Mouse (Mus musculus): ENCODE measurements around the gene Klhdc1. TPM values are rescaled to one million over a fixed set of nuclear protein-coding genes. Genes with fewer than 3 reads are reported as not detected.
A peak's percentile ranks its signal among the peaks of the same experiment; 100 is the strongest.

Gene Klhdc1
- 6.5 and 9.6 TPM in 2 replicates for polyA plus RNA-seq (2015; fragmentation: Nextera tagmentation; extraction: Ambion mirVana)

- H3K27me3 ChIP-seq = no peaks in the 10 kb centered on the region
- WGBS = 61% methylated on average over 6 of the region's 6 CpGs
- H3K4me3 ChIP-seq = peak within 1 kb of the TSS; percentile 71
- ATAC-seq (ENCODE audit: low FRiP score, low read depth) = no peak
- H3K4me1 ChIP-seq = peaks cover 8% of the 10 kb centered on the region
- no peaks in the 10 kb centered on the region for H3K36me3 ChIP-seq
- H3K4me2 ChIP-seq (replicated peaks) = peak within 1 kb of the TSS; percentile 65
- peak within 1 kb of the TSS; percentile 79 for H3K27ac ChIP-seq
- no peaks in the 10 kb centered on the region for H3K9me3 ChIP-seq
- peak within 1 kb of the TSS; percentile 86 for H3K9ac ChIP-seq
Measured at GRCm38 (mm10) chr12:69240876-69241275, at the start of gene Klhdc1. Gene Klhdc1, plus strand, starts transcription at chr12:69241176.

GRCm38 (mm10) chr12:69191396-69191795 lies 49.6 kb upstream of the Klhdc1 start:
- H3K27me3 ChIP-seq = no peaks in the 10 kb centered on the region
- H3K4me1 ChIP-seq = peaks cover 16% of the 10 kb centered on the region
- no peak for ATAC-seq (ENCODE audit: low FRiP score, low read depth)
- H3K9ac ChIP-seq = no peak overlapping the region
- no peaks in the 10 kb centered on the region for H3K9me3 ChIP-seq
- H3K4me3 ChIP-seq = no peak overlapping the region
- H3K4me2 ChIP-seq (replicated peaks) = no peak overlapping the region
- H3K36me3 ChIP-seq = peaks cover 44% of the 10 kb centered on the region
- 91% methylated on average over 5 of the region's 5 CpGs for WGBS
- no peak overlapping the region for H3K27ac ChIP-seq

GRCm38 (mm10) chr12:69192637-69193036 lies 48.3 kb upstream of the Klhdc1 start:
- no peak overlapping the region for H3K4me2 ChIP-seq (replicated peaks)
- no peaks in the 10 kb centered on the region for H3K27me3 ChIP-seq
- peaks cover 38% of the 10 kb centered on the region for H3K36me3 ChIP-seq
- no peak overlapping the region for H3K4me3 ChIP-seq
- H3K4me1 ChIP-seq = peaks cover 8% of the 10 kb centered on the region
- no peak for ATAC-seq (ENCODE audit: low FRiP score, low read depth)
- H3K27ac ChIP-seq = no peak overlapping the region
- 95% methylated on average over 2 of the region's 2 CpGs for WGBS
- H3K9ac ChIP-seq = no peak overlapping the region
- H3K9me3 ChIP-seq = no peaks in the 10 kb centered on the region

- ATAC-seq (ENCODE audit: low FRiP score, low read depth) = peak; percentile 80
- Histone ChIP-seq H3K36me3 (peaks cover 26% of the 10 kb centered on the region), H3K27me3 (no peaks in the 10 kb centered on the region), H3K9ac (peak within 1 kb of the TSS; percentile 90), H3K9me3 (no peaks in the 10 kb centered on the region), H3K4me3 (peak within 1 kb of the TSS; percentile 96), H3K4me1 (peaks cover 21% of the 10 kb centered on the region), H3K4me2 (replicated peaks) (peak within 1 kb of the TSS; percentile 95), H3K27ac (peak within 1 kb of the TSS; percentile 88)
- under 1% methylated on average over 75 of the region's 75 CpGs for WGBS
Measured at GRCm38 (mm10) chr12:69196444-69197377, 44.3 kb upstream of the Klhdc1 start, which contains the start of gene Gm49383. Gene Gm49383, minus strand, starts transcription at chr12:69197104.

- peak overlapping the region; percentile 90 for H3K9ac ChIP-seq
- H3K4me3 ChIP-seq = peak overlapping the region; percentile 96
- H3K27ac ChIP-seq = peak overlapping the region; percentile 88
- ATAC-seq (ENCODE audit: low FRiP score, low read depth) = peak; percentile 74
- under 1% methylated on average over 91 of the region's 94 CpGs for WGBS
- H3K4me1 ChIP-seq = peaks cover 21% of the 10 kb centered on the region
- no peaks in the 10 kb centered on the region for H3K27me3 ChIP-seq
- peak overlapping the region; percentile 95 for H3K4me2 ChIP-seq (replicated peaks)
- no peaks in the 10 kb centered on the region for H3K9me3 ChIP-seq
- peaks cover 28% of the 10 kb centered on the region for H3K36me3 ChIP-seq
Measured at GRCm38 (mm10) chr12:69197378-69198163, 43.4 kb upstream of the Klhdc1 start.

- ATAC-seq (ENCODE audit: low FRiP score, low read depth) = peak; percentile 38
- Histone ChIP-seq H3K9ac (peak within 1 kb of the TSS; percentile 90), H3K9me3 (no peaks in the 10 kb centered on the region), H3K36me3 (peaks cover 34% of the 10 kb centered on the region), H3K4me1 (peaks cover 21% of the 10 kb centered on the region), H3K4me2 (replicated peaks) (peak within 1 kb of the TSS; percentile 95), H3K27me3 (no peaks in the 10 kb centered on the region), H3K27ac (peak within 1 kb of the TSS; percentile 88), H3K4me3 (peak within 1 kb of the TSS; percentile 96)
- under 1% methylated on average over 18 of the region's 18 CpGs for WGBS
Measured at GRCm38 (mm10) chr12:69198164-69198535, 42.8 kb upstream of the Klhdc1 start, which contains the start of gene Dnaaf2. Gene Dnaaf2, minus strand, starts transcription at chr12:69198429.

GRCm38 (mm10) chr12:69198985-69199384 lies 42.0 kb upstream of the Klhdc1 start:
- peak overlapping the region; percentile 95 for H3K4me2 ChIP-seq (replicated peaks)
- ATAC-seq (ENCODE audit: low FRiP score, low read depth) = no peak
- peaks cover 21% of the 10 kb centered on the region for H3K4me1 ChIP-seq
- H3K4me3 ChIP-seq = peak overlapping the region; percentile 96; the same call in 1 of the 2 replicates
- H3K27me3 ChIP-seq = no peaks in the 10 kb centered on the region
- no peak overlapping the region for H3K27ac ChIP-seq
- peaks cover 39% of the 10 kb centered on the region for H3K36me3 ChIP-seq
- H3K9ac ChIP-seq = no peak overlapping the region
- no peaks in the 10 kb centered on the region for H3K9me3 ChIP-seq

- H3K4me1 ChIP-seq = peaks cover under 1% of the 10 kb centered on the region
- ATAC-seq (ENCODE audit: low FRiP score, low read depth) = no peak
- no peaks in the 10 kb centered on the region for H3K9me3 ChIP-seq
- no peak within 1 kb of the TSS for H3K27ac ChIP-seq
- H3K4me2 ChIP-seq (replicated peaks) = no peak within 1 kb of the TSS
- H3K27me3 ChIP-seq = no peaks in the 10 kb centered on the region
- H3K9ac ChIP-seq = no peak within 1 kb of the TSS
- 86% methylated on average over 16 of the region's 16 CpGs for WGBS
- no peak within 1 kb of the TSS for H3K4me3 ChIP-seq
- peaks cover 69% of the 10 kb centered on the region for H3K36me3 ChIP-seq
Measured at GRCm38 (mm10) chr12:69204052-69204833, 36.7 kb upstream of the Klhdc1 start, which contains the start of gene Gm49384. Gene Gm49384, minus strand, starts transcription at chr12:69204267.

GRCm38 (mm10) chr12:69207396-69207795 lies 33.6 kb upstream of the Klhdc1 start:
- Histone ChIP-seq H3K4me2 (replicated peaks) (no peak overlapping the region), H3K27ac (no peak overlapping the region), H3K9ac (no peak overlapping the region), H3K36me3 (peaks cover 70% of the 10 kb centered on the region), H3K4me3 (no peak overlapping the region), H3K9me3 (no peaks in the 10 kb centered on the region), H3K27me3 (no peaks in the 10 kb centered on the region), H3K4me1 (no peaks in the 10 kb centered on the region)
- 90% methylated on average over 8 of the region's 8 CpGs for WGBS
- no peak for ATAC-seq (ENCODE audit: low FRiP score, low read depth)

- peaks cover 68% of the 10 kb centered on the region for H3K36me3 ChIP-seq
- H3K4me3 ChIP-seq = no peak overlapping the region
- no peaks in the 10 kb centered on the region for H3K9me3 ChIP-seq
- H3K4me1 ChIP-seq = no peaks in the 10 kb centered on the region
- no peak overlapping the region for H3K4me2 ChIP-seq (replicated peaks)
- H3K9ac ChIP-seq = no peak overlapping the region
- no peak overlapping the region for H3K27ac ChIP-seq
- 95% methylated on average over 7 of the region's 7 CpGs for WGBS
- ATAC-seq (ENCODE audit: low FRiP score, low read depth) = no peak
- no peaks in the 10 kb centered on the region for H3K27me3 ChIP-seq
Measured at GRCm38 (mm10) chr12:69207926-69208325, 33.0 kb upstream of the Klhdc1 start.

GRCm38 (mm10) chr12:69208520-69208919 lies 32.5 kb upstream of the Klhdc1 start:
- ATAC-seq (ENCODE audit: low FRiP score, low read depth) = no peak
- Histone ChIP-seq H3K9ac (no peak overlapping the region), H3K27ac (no peak overlapping the region), H3K9me3 (no peaks in the 10 kb centered on the region), H3K4me1 (no peaks in the 10 kb centered on the region), H3K4me3 (no peak overlapping the region), H3K36me3 (peaks cover 67% of the 10 kb centered on the region), H3K4me2 (replicated peaks) (no peak overlapping the region), H3K27me3 (no peaks in the 10 kb centered on the region)
- WGBS = 95% methylated on average over 2 of the region's 2 CpGs

Measured in limb, embryonic 13.5 days (tissue).